Mouse (Mus musculus): ENCODE measurements around the gene Tas2r143. TPM values are rescaled to one million over a fixed set of nuclear protein-coding genes. Genes with fewer than 3 reads are reported as not detected.
A peak's percentile ranks its signal among the peaks of the same experiment; 100 is the strongest.

Tas2r143 gene
- 0.10 TPM in 1 of 2 replicates, not detected in the other for polyA plus RNA-seq (2012; rRNA removed)

GRCm38 (mm10) chr6:42399938-42400337 is at the start of gene Tas2r143:
Gene Tas2r143 (plus strand): TSS chr6:42400238.
- DNase-seq (ENCODE audit: low read depth, low spot score) = no peak
- WGBS = 93% methylated on average over 1 of the region's 1 CpGs

GRCm38 (mm10) chr6:42350968-42351775 is 48.9 kb upstream of the Tas2r143 start:
- 34% methylated on average over 13 of the region's 13 CpGs for WGBS
- no peak for DNase-seq (ENCODE audit: low read depth, low spot score)

- 43% methylated on average over 7 of the region's 7 CpGs for WGBS
- DNase-seq (ENCODE audit: low read depth, low spot score) = peak; percentile 64
Measured at GRCm38 (mm10) chr6:42351776-42352485, 48.1 kb upstream of the Tas2r143 start.

GRCm38 (mm10) chr6:42352486-42352846 is 47.6 kb upstream of the Tas2r143 start:
- WGBS = 75% methylated on average over 1 of the region's 1 CpGs
- DNase-seq (ENCODE audit: low read depth, low spot score) = no peak

- 66% methylated on average over 8 of the region's 8 CpGs for WGBS
Measured at GRCm38 (mm10) chr6:42353180-42353579, 46.9 kb upstream of the Tas2r143 start.

GRCm38 (mm10) chr6:42354076-42355019 is 45.7 kb upstream of the Tas2r143 start:
- no peak for DNase-seq (ENCODE audit: low read depth, low spot score)

More at GRCm38 (mm10) chr6:42353180-42353579, 46.9 kb upstream of the Tas2r143 start:
- DNase-seq (ENCODE audit: low read depth, low spot score) = no peak

GRCm38 (mm10) chr6:42355366-42355765 is 44.7 kb upstream of the Tas2r143 start:
- 88% methylated on average over 6 of the region's 6 CpGs for WGBS
- DNase-seq (ENCODE audit: low read depth, low spot score) = no peak

More at GRCm38 (mm10) chr6:42354076-42355019, 45.7 kb upstream of the Tas2r143 start:
- WGBS = 35% methylated on average over 11 of the region's 11 CpGs

GRCm38 (mm10) chr6:42355794-42356600 is 44.0 kb upstream of the Tas2r143 start:
- no peak for DNase-seq (ENCODE audit: low read depth, low spot score)
- 94% methylated on average over 13 of the region's 13 CpGs for WGBS

GRCm38 (mm10) chr6:42356913-42357312 is 43.1 kb upstream of the Tas2r143 start:
- no peak for DNase-seq (ENCODE audit: low read depth, low spot score)

GRCm38 (mm10) chr6:42357901-42358300 is 42.1 kb upstream of the Tas2r143 start:
- 69% methylated on average over 6 of the region's 6 CpGs for WGBS
- DNase-seq (ENCODE audit: low read depth, low spot score) = no peak

More at GRCm38 (mm10) chr6:42356913-42357312, 43.1 kb upstream of the Tas2r143 start:
- 30% methylated on average over 5 of the region's 5 CpGs for WGBS

- no peak for DNase-seq (ENCODE audit: low read depth, low spot score)
- 92% methylated on average over 12 of the region's 12 CpGs for WGBS
Measured at GRCm38 (mm10) chr6:42358901-42359300, 41.1 kb upstream of the Tas2r143 start.

GRCm38 (mm10) chr6:42359364-42360147 is 40.5 kb upstream of the Tas2r143 start:
- 72% methylated on average over 9 of the region's 9 CpGs for WGBS
- DNase-seq (ENCODE audit: low read depth, low spot score) = no peak

- 89% methylated on average over 6 of the region's 6 CpGs for WGBS
- no peak for DNase-seq (ENCODE audit: low read depth, low spot score)
Measured at GRCm38 (mm10) chr6:42360231-42360840, 39.7 kb upstream of the Tas2r143 start.

GRCm38 (mm10) chr6:42361041-42361895 is 38.8 kb upstream of the Tas2r143 start:
- no peak for DNase-seq (ENCODE audit: low read depth, low spot score)
- WGBS = 91% methylated on average over 13 of the region's 13 CpGs

- DNase-seq (ENCODE audit: low read depth, low spot score) = no peak
- 81% methylated on average over 1 of the region's 1 CpGs for WGBS
Measured at GRCm38 (mm10) chr6:42362074-42362473, 38.0 kb upstream of the Tas2r143 start.

- 100% methylated on average over 1 of the region's 1 CpGs for WGBS
- DNase-seq (ENCODE audit: low read depth, low spot score) = no peak
Measured at GRCm38 (mm10) chr6:42362497-42362896, 37.5 kb upstream of the Tas2r143 start.

GRCm38 (mm10) chr6:42362974-42363373 is 37.1 kb upstream of the Tas2r143 start:
- 66% methylated on average over 3 of the region's 3 CpGs for WGBS

More at GRCm38 (mm10) chr6:42362974-42363373, 37.1 kb upstream of the Tas2r143 start:
- DNase-seq (ENCODE audit: low read depth, low spot score) = no peak

Measured in large intestine, adult 2 months (tissue).